Mouse (Mus musculus): Measurements from ENCODE around the gene Zfp663. TPM values are rescaled to one million over a fixed set of nuclear protein-coding genes. Genes with fewer than 3 reads are reported as not detected.

Gene Zfp663
- polyA plus RNA-seq, 1 experiment, result not detected

DNA sequence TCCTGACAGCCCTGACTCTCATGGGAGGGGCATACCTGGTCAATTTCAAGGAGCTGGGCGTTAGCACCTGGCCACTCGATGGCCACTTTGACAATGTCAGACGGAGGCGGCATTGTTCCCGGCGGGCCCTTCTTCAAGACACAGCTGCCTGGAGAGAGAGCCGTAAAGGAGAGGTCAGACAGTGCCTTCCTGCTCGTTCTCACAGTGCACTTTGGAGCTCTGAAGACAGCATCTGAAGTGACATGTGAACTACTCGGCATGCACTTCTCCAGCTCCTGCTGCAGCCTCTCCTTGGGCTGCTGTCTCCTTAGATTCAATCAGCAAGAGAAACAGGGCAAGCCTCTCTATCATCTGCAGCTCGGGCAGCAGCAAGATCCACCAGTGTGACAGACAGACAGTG lies 52.3 kb downstream of the Zfp663 start:
- no peak overlapping the region for H3K27ac ChIP-seq (ENCODE audit: insufficient read depth, low read length)
- H3K4me1 ChIP-seq (ENCODE audit: control insufficient read depth, insufficient read depth, low read length), result peaks cover 21% of the 10 kb centered on the region
- TF ChIP-seq POLR2A (IDR thresholded peaks at IDR 0.05; ENCODE audit: low read depth, low read length), result no peak
- no peak for TF ChIP-seq CTCF (IDR thresholded peaks at IDR 0.05; ENCODE audit: borderline replicate concordance, insufficient read depth, low read length)
- no peak overlapping the region for H3K4me3 ChIP-seq (ENCODE audit: insufficient read depth, low read length)

DNA sequence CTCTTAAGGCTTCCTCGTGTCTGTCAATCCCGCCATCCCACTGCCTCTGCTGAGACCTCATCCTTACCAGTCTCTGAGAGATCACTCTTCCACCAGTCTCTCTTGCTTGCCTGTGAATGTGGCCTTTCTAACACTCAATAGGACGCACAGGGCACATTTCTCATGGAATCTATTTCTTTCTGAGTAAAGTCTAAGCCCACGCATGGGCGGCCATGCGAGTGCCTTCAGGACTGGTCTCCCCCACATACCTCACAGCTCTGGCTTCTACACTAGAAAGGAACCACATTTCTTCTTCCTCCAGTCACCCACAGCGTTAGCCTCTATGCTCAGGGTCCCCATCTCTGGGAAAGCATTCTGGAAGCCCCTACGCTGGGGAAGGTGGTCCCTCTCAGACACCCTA lies 54.3 kb downstream of the Zfp663 start:
- no peak for TF ChIP-seq CTCF (IDR thresholded peaks at IDR 0.05; ENCODE audit: borderline replicate concordance, insufficient read depth, low read length)
- no peak for TF ChIP-seq POLR2A (IDR thresholded peaks at IDR 0.05; ENCODE audit: low read depth, low read length)
- H3K27ac ChIP-seq (ENCODE audit: insufficient read depth, low read length), result no peak overlapping the region
- H3K4me3 ChIP-seq (ENCODE audit: insufficient read depth, low read length), result no peak overlapping the region
- peaks cover 18% of the 10 kb centered on the region for H3K4me1 ChIP-seq (ENCODE audit: control insufficient read depth, insufficient read depth, low read length)

DNA sequence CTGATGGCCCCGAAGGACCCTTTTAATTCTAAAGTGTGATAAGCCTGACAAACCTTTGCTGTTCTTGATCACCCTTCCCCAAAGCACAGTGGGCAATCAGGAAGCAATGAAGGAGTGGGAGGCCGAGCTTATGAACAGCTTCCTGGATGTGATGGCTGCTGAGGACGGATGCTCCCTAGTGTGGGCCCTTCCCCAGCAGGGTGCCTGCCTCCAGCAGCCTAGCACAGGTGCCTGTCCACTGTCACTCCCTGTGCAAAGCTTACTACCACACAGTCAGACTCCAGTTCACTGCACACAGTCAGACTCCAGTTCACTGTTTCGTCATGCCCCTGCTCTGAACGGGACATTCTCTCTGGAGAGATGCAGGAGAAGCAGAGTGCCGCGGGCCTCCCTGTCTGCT lies 56.1 kb downstream of the Zfp663 start:
- Histone ChIP-seq H3K4me1 (ENCODE audit: control insufficient read depth, insufficient read depth, low read length) (peaks cover 4% of the 10 kb centered on the region), H3K4me3 (ENCODE audit: insufficient read depth, low read length) (no peak overlapping the region), H3K27ac (ENCODE audit: insufficient read depth, low read length) (no peak overlapping the region)
- no peak for TF ChIP-seq POLR2A (IDR thresholded peaks at IDR 0.05; ENCODE audit: low read depth, low read length)
- no peak for TF ChIP-seq CTCF (IDR thresholded peaks at IDR 0.05; ENCODE audit: borderline replicate concordance, insufficient read depth, low read length)

DNA sequence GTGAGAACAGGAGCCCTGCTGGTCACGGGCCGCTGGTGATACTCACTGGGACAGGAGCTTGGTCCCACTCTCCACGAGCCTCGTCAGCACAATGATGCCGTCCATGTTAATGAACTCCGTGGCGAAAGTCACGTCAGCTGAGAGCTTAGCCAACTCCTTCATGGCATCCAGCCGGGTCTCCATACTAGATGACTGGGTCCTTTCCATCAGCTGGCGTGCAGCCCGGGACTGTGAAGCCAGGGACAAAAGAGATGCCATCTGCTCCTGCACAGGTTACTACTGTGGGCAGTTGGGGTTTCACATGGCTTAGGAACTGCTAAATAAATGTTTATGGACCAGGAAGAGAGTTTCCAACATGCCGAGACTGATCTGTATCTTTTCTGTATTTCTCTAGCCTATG lies 57.0 kb downstream of the Zfp663 start:
- no peak for TF ChIP-seq POLR2A (IDR thresholded peaks at IDR 0.05; ENCODE audit: low read depth, low read length)
- TF ChIP-seq CTCF (IDR thresholded peaks at IDR 0.05; ENCODE audit: borderline replicate concordance, insufficient read depth, low read length), result no peak
- H3K27ac ChIP-seq (ENCODE audit: insufficient read depth, low read length), result no peak overlapping the region
- no peak overlapping the region for H3K4me3 ChIP-seq (ENCODE audit: insufficient read depth, low read length)
- H3K4me1 ChIP-seq (ENCODE audit: control insufficient read depth, insufficient read depth, low read length), result no peaks in the 10 kb centered on the region

DNA sequence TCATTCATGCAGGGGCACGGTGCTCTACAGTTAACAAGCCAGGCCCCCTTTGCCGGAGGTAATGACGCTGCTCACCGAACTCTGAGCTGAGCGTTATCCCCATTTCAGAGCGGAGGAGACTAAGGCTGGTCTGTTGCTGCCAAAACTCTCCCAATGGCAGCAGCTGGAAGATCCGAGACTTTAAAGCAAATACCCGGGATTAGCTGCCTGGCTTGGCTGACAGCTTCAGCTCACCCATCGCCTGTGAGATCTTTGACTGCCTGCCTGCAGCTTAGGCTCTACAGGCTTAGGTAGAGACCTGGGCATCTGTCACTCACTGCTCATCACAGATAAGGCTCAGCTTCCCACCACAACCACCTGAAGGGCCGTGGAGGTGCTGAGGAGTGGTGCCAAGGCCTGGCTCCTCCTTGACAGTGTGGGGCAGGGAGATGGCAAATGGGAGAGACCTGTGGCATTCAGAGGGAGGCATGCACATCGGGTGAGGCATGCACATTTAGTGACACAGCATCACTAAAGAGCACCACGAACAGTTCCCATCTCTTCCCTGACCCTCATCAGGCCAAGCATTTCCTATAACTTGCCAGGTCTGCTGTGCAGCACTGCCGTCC lies 57.6 kb downstream of the Zfp663 start:
- H3K27ac ChIP-seq (ENCODE audit: insufficient read depth, low read length), result no peak overlapping the region
- H3K4me3 ChIP-seq (ENCODE audit: insufficient read depth, low read length), result no peak overlapping the region
- H3K4me1 ChIP-seq (ENCODE audit: control insufficient read depth, insufficient read depth, low read length), result no peaks in the 10 kb centered on the region
- TF ChIP-seq POLR2A (IDR thresholded peaks at IDR 0.05; ENCODE audit: low read depth, low read length), result no peak
- no peak for TF ChIP-seq CTCF (IDR thresholded peaks at IDR 0.05; ENCODE audit: borderline replicate concordance, insufficient read depth, low read length)

DNA sequence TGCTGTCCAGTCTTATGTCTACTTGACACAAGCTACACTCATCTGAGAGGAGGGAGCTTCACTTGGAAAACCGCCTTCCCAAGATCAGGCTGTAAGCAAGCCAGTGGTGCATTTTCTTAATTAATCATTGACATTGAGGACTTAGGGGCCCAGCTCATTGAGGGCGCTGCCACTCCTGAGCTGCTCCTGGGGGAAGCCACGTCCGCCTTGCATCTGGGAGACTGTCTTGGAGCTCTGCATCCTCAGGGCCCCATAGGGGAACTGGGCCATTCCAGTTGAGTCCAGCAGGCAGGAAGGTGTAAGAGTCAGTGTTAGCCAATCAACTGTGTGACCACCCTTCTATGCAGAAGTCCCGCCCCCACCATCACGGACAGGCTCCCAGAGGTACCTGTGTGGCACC lies 60.7 kb downstream of the Zfp663 start:
- H3K4me1 ChIP-seq (ENCODE audit: control insufficient read depth, insufficient read depth, low read length), result no peaks in the 10 kb centered on the region
- TF ChIP-seq CTCF (IDR thresholded peaks at IDR 0.05; ENCODE audit: borderline replicate concordance, insufficient read depth, low read length) (no peak), POLR2A (IDR thresholded peaks at IDR 0.05; ENCODE audit: low read depth, low read length) (no peak)
- H3K27ac ChIP-seq (ENCODE audit: insufficient read depth, low read length), result no peak overlapping the region
- H3K4me3 ChIP-seq (ENCODE audit: insufficient read depth, low read length), result no peak overlapping the region

DNA sequence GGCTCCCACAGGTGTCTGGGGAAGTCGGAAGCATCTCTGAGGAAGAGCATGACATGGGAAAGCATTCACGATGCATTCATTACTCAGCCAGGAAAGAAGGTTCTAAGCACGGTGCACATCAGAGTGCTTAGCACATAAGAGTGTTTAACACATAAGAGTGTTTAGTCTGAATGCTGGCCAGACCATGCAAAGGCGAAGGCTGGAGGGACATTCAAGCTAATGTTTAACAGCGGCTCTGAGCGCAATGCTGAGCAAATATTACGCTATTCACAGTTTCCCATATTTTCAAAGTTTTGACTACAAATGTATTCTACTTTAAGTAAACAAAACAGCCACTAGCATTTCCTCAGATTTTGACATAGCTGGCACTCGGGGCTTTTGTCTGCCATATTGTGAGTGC lies 63.1 kb downstream of the Zfp663 start:
- H3K27ac ChIP-seq (ENCODE audit: insufficient read depth, low read length), result no peak overlapping the region
- no peaks in the 10 kb centered on the region for H3K4me1 ChIP-seq (ENCODE audit: control insufficient read depth, insufficient read depth, low read length)
- no peak overlapping the region for H3K4me3 ChIP-seq (ENCODE audit: insufficient read depth, low read length)
- TF ChIP-seq POLR2A (IDR thresholded peaks at IDR 0.05; ENCODE audit: low read depth, low read length) (no peak), CTCF (IDR thresholded peaks at IDR 0.05; ENCODE audit: borderline replicate concordance, insufficient read depth, low read length) (no peak)

DNA sequence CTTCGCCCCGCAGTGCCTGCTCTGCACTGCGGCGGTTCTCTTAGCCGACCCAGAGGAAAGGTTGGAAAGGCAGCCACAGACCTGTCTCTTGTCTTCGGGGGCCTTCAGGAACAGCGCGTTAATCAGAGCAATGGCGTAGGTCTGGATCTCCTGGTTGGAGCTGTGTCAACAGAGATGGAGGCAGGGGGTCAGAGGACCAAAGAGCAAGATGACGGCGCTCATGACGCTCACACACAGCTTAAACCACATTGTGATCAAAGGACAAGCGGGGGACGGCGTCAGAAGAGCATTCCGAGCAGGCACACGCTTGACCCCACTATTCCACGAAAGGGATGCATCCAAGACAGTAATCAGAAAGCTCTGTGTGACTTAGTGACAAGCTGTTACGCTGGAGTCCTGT lies 63.7 kb downstream of the Zfp663 start:
- TF ChIP-seq CTCF (IDR thresholded peaks at IDR 0.05; ENCODE audit: borderline replicate concordance, insufficient read depth, low read length) (no peak), POLR2A (IDR thresholded peaks at IDR 0.05; ENCODE audit: low read depth, low read length) (no peak)
- Histone ChIP-seq H3K4me1 (ENCODE audit: control insufficient read depth, insufficient read depth, low read length) (no peaks in the 10 kb centered on the region), H3K27ac (ENCODE audit: insufficient read depth, low read length) (no peak overlapping the region), H3K4me3 (ENCODE audit: insufficient read depth, low read length) (no peak overlapping the region)

DNA sequence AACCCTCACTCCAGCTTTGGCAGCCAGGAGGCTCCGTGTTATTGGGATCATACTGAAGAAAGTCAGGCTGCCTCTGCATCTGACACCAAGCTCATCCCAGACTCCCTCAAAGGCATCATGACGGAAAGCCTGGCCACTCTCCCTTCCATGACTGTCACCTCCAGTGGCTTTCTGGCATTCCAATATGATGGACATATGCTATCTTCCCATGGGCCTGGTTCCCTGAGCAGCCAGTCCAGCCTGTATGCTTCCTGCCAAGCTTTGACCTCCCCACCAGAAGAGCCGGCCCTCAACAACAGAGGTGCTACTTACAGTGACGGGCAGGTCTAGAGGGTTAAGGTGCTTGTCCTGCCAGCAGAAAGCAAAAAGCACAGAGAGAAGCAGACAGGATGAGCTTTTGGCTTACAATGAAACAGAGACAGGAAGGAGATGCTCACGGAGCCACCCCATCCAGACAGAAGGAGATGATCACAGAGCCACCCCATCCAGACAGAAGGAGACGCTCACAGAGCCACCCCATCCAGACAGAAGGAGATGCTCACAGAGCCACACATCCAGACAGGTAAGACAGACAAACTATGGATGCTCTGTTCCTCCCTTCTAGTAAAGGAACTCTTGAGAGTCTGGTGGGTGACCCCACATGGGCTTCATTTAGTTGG lies 65.0 kb downstream of the Zfp663 start:
- no peak overlapping the region for H3K4me3 ChIP-seq (ENCODE audit: insufficient read depth, low read length)
- TF ChIP-seq CTCF (IDR thresholded peaks at IDR 0.05; ENCODE audit: borderline replicate concordance, insufficient read depth, low read length) (no peak), POLR2A (IDR thresholded peaks at IDR 0.05; ENCODE audit: low read depth, low read length) (no peak)
- H3K27ac ChIP-seq (ENCODE audit: insufficient read depth, low read length), result no peak overlapping the region
- no peaks in the 10 kb centered on the region for H3K4me1 ChIP-seq (ENCODE audit: control insufficient read depth, insufficient read depth, low read length)

DNA sequence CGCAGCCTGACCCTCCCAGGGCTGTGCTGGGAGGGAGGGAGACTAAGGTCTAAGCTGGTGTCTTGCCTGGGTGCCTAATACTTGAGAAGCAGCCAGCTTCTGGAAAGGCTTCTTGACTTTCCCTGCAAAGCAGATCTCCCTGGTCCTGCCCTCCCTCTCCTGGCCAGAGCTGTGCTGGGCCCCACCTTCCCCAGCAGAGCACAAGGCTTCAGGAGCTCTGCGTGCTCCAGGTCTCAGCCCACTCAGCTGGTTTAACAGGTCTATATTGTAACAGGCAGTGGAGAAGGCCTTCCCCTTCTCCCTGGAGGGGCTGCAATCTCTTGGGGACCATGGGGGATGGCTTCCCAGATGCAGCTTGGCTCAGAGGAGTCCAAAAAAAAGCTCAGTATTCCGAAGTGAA lies 67.1 kb downstream of the Zfp663 start:
- TF ChIP-seq POLR2A (IDR thresholded peaks at IDR 0.05; ENCODE audit: low read depth, low read length) (no peak), CTCF (IDR thresholded peaks at IDR 0.05; ENCODE audit: borderline replicate concordance, insufficient read depth, low read length) (no peak)
- no peak overlapping the region for H3K27ac ChIP-seq (ENCODE audit: insufficient read depth, low read length)
- no peaks in the 10 kb centered on the region for H3K4me1 ChIP-seq (ENCODE audit: control insufficient read depth, insufficient read depth, low read length)
- no peak overlapping the region for H3K4me3 ChIP-seq (ENCODE audit: insufficient read depth, low read length)

Other genes with a start within 250 kb of the Zfp663 start
- gene Cdh22, start 133.9 kb downstream of the Zfp663 start, polyA plus RNA-seq (2011; ENCODE audit: insufficient read length, low read depth, missing spikeins), result not detected in 2 replicates
- gene Slc35c2, start 80.9 kb downstream of the Zfp663 start, polyA plus RNA-seq (2011; ENCODE audit: insufficient read length, low read depth, missing spikeins), result 35.8 and 40.8 TPM in 2 replicates
- 57.5 and 66.3 TPM in 2 replicates for gene Elmo2, start 42.2 kb downstream of the Zfp663 start, polyA plus RNA-seq (2011; ENCODE audit: insufficient read length, low read depth, missing spikeins)
- gene Zfp334, start 19.5 kb upstream of the Zfp663 start, polyA plus RNA-seq (2011; ENCODE audit: insufficient read length, low read depth, missing spikeins), result 10.7 and 12.2 TPM in 2 replicates
- gene Ocstamp, start 31.7 kb upstream of the Zfp663 start, polyA plus RNA-seq (2011; ENCODE audit: insufficient read length, low read depth, missing spikeins), result not detected in 2 replicates
- gene Slc13a3, start 104.5 kb upstream of the Zfp663 start, polyA plus RNA-seq (2011; ENCODE audit: insufficient read length, low read depth, missing spikeins), result 0.16 TPM in 1 of 2 replicates, not detected in the other
- gene Trp53rka, start 124.6 kb upstream of the Zfp663 start, polyA plus RNA-seq (2011; ENCODE audit: insufficient read length, low read depth, missing spikeins), result 9.0 and 12.4 TPM in 2 replicates
- gene Slc2a10, start 135.1 kb upstream of the Zfp663 start, polyA plus RNA-seq (2011; ENCODE audit: insufficient read length, low read depth, missing spikeins), result 9.2 and 10.9 TPM in 2 replicates
- 4.3 and 4.4 TPM in 2 replicates for gene Eya2, start 226.3 kb upstream of the Zfp663 start, polyA plus RNA-seq (2011; ENCODE audit: insufficient read length, low read depth, missing spikeins)

All from embryonic fibroblast, embryonic 13.5 days (primary cell).